In the genomic region with DNA sequence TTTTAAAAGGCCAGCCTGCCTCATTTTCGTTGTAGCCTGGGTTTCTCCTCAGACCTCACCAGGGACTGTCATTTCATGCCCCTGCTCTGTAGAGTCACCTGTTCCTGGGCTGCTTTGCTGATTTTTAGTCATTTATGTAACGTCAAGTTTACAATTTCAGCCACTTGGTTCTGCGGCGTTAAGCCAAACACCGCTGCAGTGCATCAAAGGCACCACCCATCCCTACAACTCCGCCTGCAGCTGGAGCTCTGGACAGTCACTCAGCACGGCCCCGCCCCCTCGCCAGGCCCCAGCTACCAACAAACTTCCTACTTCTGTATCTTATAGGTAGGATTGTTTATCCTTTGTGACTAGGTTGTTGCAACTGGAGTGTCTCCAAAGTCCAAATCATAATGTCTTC, we compare ENCODE assay signal across 9 mouse cellular contexts. TPM values are rescaled to one million over a fixed set of nuclear protein-coding genes. Genes with fewer than 3 reads are reported as not detected.
A peak's percentile ranks its signal among the peaks of the same experiment; 100 is the strongest.
DNase-seq lines count a peak whose midpoint lies in the region; ATAC-seq and TF ChIP-seq lines count a peak whose summit lies in the region.
"Had no signal": no experiment of that assay in that cellular context is flagged by ENCODE, and none has a peak within 500 bp of the region (broad histone marks: within the 10 kb centered on the region; RNA-seq: fewer than 3 reads in every experiment).

No protein-coding gene starts in this region.

- TF ChIP-seq POLR2A in olfactory bulb, adult 2 months (IDR thresholded peaks at IDR 0.05; ENCODE audit: insufficient read depth, low read depth, low read length) = no peak

- H3K9ac ChIP-seq in embryonic facial prominence, embryonic 15.5 days = no peak overlapping the region
- no peak overlapping the region for H3K9ac ChIP-seq in hindbrain, embryonic 14.5 days
- H3K9ac ChIP-seq in liver, postnatal 0 days (replicated peaks) = no peak overlapping the region

- no peak for ATAC-seq in embryonic facial prominence, embryonic 15.5 days (ENCODE audit: insufficient number of reproducible peaks, low FRiP score, low TSS enrichment, low read depth)
- ATAC-seq in hindbrain, embryonic 14.5 days (ENCODE audit: low FRiP score) = no peak
- ATAC-seq in liver, postnatal 0 days = no peak

- H3K4me1 ChIP-seq in embryonic facial prominence, embryonic 15.5 days = peaks cover 15% of the 10 kb centered on the region; the same call in 1 of the 2 replicates
- peaks cover 10% of the 10 kb centered on the region for H3K4me1 ChIP-seq in hindbrain, embryonic 14.5 days (replicated peaks; ENCODE audit: control insufficient read depth, insufficient read depth, low read length)
- peaks cover 7% of the 10 kb centered on the region for H3K4me1 ChIP-seq in liver, postnatal 0 days (ENCODE audit: insufficient read depth)
- peaks cover 18% of the 10 kb centered on the region for H3K4me1 ChIP-seq in olfactory bulb, adult 2 months (ENCODE audit: control insufficient read depth, insufficient read depth, low read length)

- no peaks in the 10 kb centered on the region for H3K36me3 ChIP-seq in embryonic facial prominence, embryonic 15.5 days
- H3K36me3 ChIP-seq in hindbrain, embryonic 14.5 days (replicated peaks; ENCODE audit: control insufficient read depth, insufficient read depth) = no peaks in the 10 kb centered on the region
- H3K36me3 ChIP-seq in liver, postnatal 0 days (replicated peaks; ENCODE audit: insufficient read depth, low read length) = no peaks in the 10 kb centered on the region

- 10% methylated on average over 9 of the region's 9 CpGs for WGBS in embryonic facial prominence, embryonic 15.5 days
- WGBS in hindbrain, embryonic 14.5 days = 16% methylated on average over 9 of the region's 9 CpGs
- 6% methylated on average over 9 of the region's 9 CpGs for WGBS in liver, postnatal 0 days (ENCODE audit: insufficient replicate concordance)
- WGBS in olfactory bulb, adult 2 months = 27% methylated on average over 9 of the region's 9 CpGs

- DNase-seq in urinary bladder, postnatal 14 days (ENCODE audit: low spot score) = peak; percentile 41
- DNase-seq in urinary bladder, postnatal 4 days (ENCODE audit: low spot score in 2 of 2) = no peak
- no peak for DNase-seq in hindbrain, embryonic 14.5 days (ENCODE audit: low spot score)
- DNase-seq in liver, postnatal 0 days = peak; percentile 50
- no peak for DNase-seq in spleen, adult 12 weeks (ENCODE audit: low spot score)
- no peak for DNase-seq in T-cell, adult 2 months (ENCODE audit: low spot score)

- peak overlapping the region; percentile 13; the same call in 1 of the 2 replicates for H3K4me3 ChIP-seq in embryonic facial prominence, embryonic 15.5 days (replicated peaks)
- H3K4me3 ChIP-seq in hindbrain, embryonic 14.5 days (replicated peaks; ENCODE audit: low read length) = no peak overlapping the region
- H3K4me3 ChIP-seq in liver, postnatal 0 days (ENCODE audit: low read depth, low read length) = no peak overlapping the region
- no peak overlapping the region for H3K4me3 ChIP-seq in olfactory bulb, adult 2 months (ENCODE audit: insufficient read depth, low read depth, low read length)
- H3K4me3 ChIP-seq: myocyte had no signal

- no peak for TF ChIP-seq CTCF in liver, postnatal 0 days (IDR thresholded peaks at IDR 0.05; ENCODE audit: low read depth)
- TF ChIP-seq CTCF in olfactory bulb, adult 2 months (IDR thresholded peaks at IDR 0.05; ENCODE audit: insufficient read depth, low read depth, low read length) = no peak

- TF ChIP-seq EP300 in liver, postnatal 0 days (IDR thresholded peaks at IDR 0.05; ENCODE audit: low read depth) = no peak

- H3K9me3 ChIP-seq in embryonic facial prominence, embryonic 15.5 days (replicated peaks) = no peaks in the 10 kb centered on the region
- no peaks in the 10 kb centered on the region for H3K9me3 ChIP-seq in hindbrain, embryonic 14.5 days (ENCODE audit: control insufficient read depth, low read length)
- H3K9me3 ChIP-seq in liver, postnatal 0 days (ENCODE audit: low read length) = no peaks in the 10 kb centered on the region

- H3K27me3 ChIP-seq in embryonic facial prominence, embryonic 15.5 days = no peaks in the 10 kb centered on the region
- H3K27me3 ChIP-seq in hindbrain, embryonic 14.5 days (ENCODE audit: control insufficient read depth, insufficient read depth, low read length) = no peaks in the 10 kb centered on the region
- H3K27me3 ChIP-seq in liver, postnatal 0 days (ENCODE audit: insufficient read depth, low read length) = no peaks in the 10 kb centered on the region

- H3K4me2 ChIP-seq in embryonic facial prominence, embryonic 15.5 days (replicated peaks) = peak overlapping the region; percentile 42
- peak overlapping the region; percentile 33 for H3K4me2 ChIP-seq in hindbrain, embryonic 14.5 days (replicated peaks)
- peak overlapping the region; percentile 54; the same call in 1 of the 2 replicates for H3K4me2 ChIP-seq in liver, postnatal 0 days (ENCODE audit: low read depth, low read length)

- no peak overlapping the region for H3K27ac ChIP-seq in embryonic facial prominence, embryonic 15.5 days (replicated peaks)
- H3K27ac ChIP-seq in hindbrain, embryonic 14.5 days = no peak overlapping the region
- H3K27ac ChIP-seq in liver, postnatal 0 days (ENCODE audit: low read depth) = no peak overlapping the region
- H3K27ac ChIP-seq in olfactory bulb, adult 2 months (ENCODE audit: insufficient read depth, low read depth, low read length) = peak overlapping the region; percentile 16; the same call in 1 of the 2 replicates

RNA-seq across cellular contexts. Expression of a gene that starts 26.8 kb away (rescaled TPM):
- 0.70 and 1.4 TPM in 2 replicates for polyA plus RNA-seq in embryonic facial prominence, embryonic 15.5 days (2015; fragmentation: Nextera tagmentation; extraction: Ambion mirVana)
- 3.8 and 5.6 TPM in 2 replicates for polyA plus RNA-seq in hindbrain, embryonic 14.5 days (2014; fragmentation: Nextera tagmentation; extraction: Ambion mirVana)
- 0.18 and 0.47 TPM in 2 replicates for polyA plus RNA-seq in liver, postnatal 0 days (2015; fragmentation: Nextera tagmentation; extraction: Ambion mirVana)
- not detected in 2 replicates for polyA plus RNA-seq in olfactory bulb, adult 2 months (2012; ENCODE audit: insufficient read depth, insufficient read length, low replicate concordance, missing spikeins)

RNA-seq across cellular contexts. Expression of a gene that starts 28.3 kb away (rescaled TPM):
- 3.5 and 5.2 TPM in 2 replicates for polyA plus RNA-seq in embryonic facial prominence, embryonic 15.5 days (2015; fragmentation: Nextera tagmentation; extraction: Ambion mirVana)
- 0.17 and 0.22 TPM in 2 replicates for polyA plus RNA-seq in hindbrain, embryonic 14.5 days (2014; fragmentation: Nextera tagmentation; extraction: Ambion mirVana)
- 0.12 and 0.14 TPM in 2 replicates for polyA plus RNA-seq in liver, postnatal 0 days (2015; fragmentation: Nextera tagmentation; extraction: Ambion mirVana)
- not detected in 2 replicates for polyA plus RNA-seq in olfactory bulb, adult 2 months (2012; ENCODE audit: insufficient read depth, insufficient read length, low replicate concordance, missing spikeins)
- polyA plus RNA-seq: myocyte had no signal

RNA-seq across cellular contexts. Expression of a gene that starts 41.4 kb away (rescaled TPM):
- polyA plus RNA-seq in embryonic facial prominence, embryonic 15.5 days (2015; fragmentation: Nextera tagmentation; extraction: Ambion mirVana) = 86.1 and 91.7 TPM in 2 replicates
- 126 and 129 TPM in 2 replicates for polyA plus RNA-seq in hindbrain, embryonic 14.5 days (2014; fragmentation: Nextera tagmentation; extraction: Ambion mirVana)
- polyA plus RNA-seq in liver, postnatal 0 days (2015; fragmentation: Nextera tagmentation; extraction: Ambion mirVana) = 58.1 and 58.4 TPM in 2 replicates
- polyA plus RNA-seq in olfactory bulb, adult 2 months (2012; ENCODE audit: insufficient read depth, insufficient read length, low replicate concordance, missing spikeins) = not detected in 2 replicates

RNA-seq across cellular contexts. Expression of a gene that starts 41.4 kb away (rescaled TPM):
- 112 and 116 TPM in 2 replicates for polyA plus RNA-seq in embryonic facial prominence, embryonic 15.5 days (2015; fragmentation: Nextera tagmentation; extraction: Ambion mirVana)
- polyA plus RNA-seq in hindbrain, embryonic 14.5 days (2014; fragmentation: Nextera tagmentation; extraction: Ambion mirVana) = 88.3 and 91.9 TPM in 2 replicates
- 20.4 and 21.4 TPM in 2 replicates for polyA plus RNA-seq in liver, postnatal 0 days (2015; fragmentation: Nextera tagmentation; extraction: Ambion mirVana)
- not detected in 2 replicates for polyA plus RNA-seq in olfactory bulb, adult 2 months (2012; ENCODE audit: insufficient read depth, insufficient read length, low replicate concordance, missing spikeins)

Comparison
In these comparisons a context has a peak if more than half of its experiments do, and no peak if none do; other contexts are left out.
1. DNase-seq: peak in urinary bladder, postnatal 14 days (single experiment) and liver, postnatal 0 days (single experiment); none in urinary bladder, postnatal 4 days (0 of 2), hindbrain, embryonic 14.5 days (single experiment), spleen, adult 12 weeks (single experiment) and T-cell, adult 2 months (single experiment).
2. Peak in every context shown above with its lines, with median percentiles within 50 percentile points of each other: H3K4me2 ChIP-seq.